Mouse (Mus musculus) heart, postnatal 0 days (tissue): ENCODE data around the gene Klhdc8b.

Experiments used
- CTCF ChIP-seq: IDR thresholded peaks from 2 replicates; pipeline ENCODE4 v1.5.1; 2016; ENCODE audit warnings: antibody characterized with exemption, control low read depth, low read depth
- EP300 ChIP-seq: IDR thresholded peaks from 2 replicates; pipeline ENCODE4 v1.6.1; 2016; ENCODE audit warnings: antibody characterized with exemption, low read depth

- TF ChIP-seq CTCF, result no peak
- no peak for TF ChIP-seq EP300
These were observed 33.5 kb upstream of the Klhdc8b start for GRCm38 (mm10) chr9:108494905-108495304.
